Mouse (Mus musculus): Measurements from ENCODE around the gene Efcab7. TPM values are rescaled to one million over a fixed set of nuclear protein-coding genes. Genes with fewer than 3 reads are reported as not detected.

The Efcab7 gene
- total and polyA plus RNA-seq, 3 experiments = 10.6 to 57.0 (median 14.6) TPM

GRCm38 (mm10) chr4:99955396-99955795 lies 126.4 kb downstream of the Efcab7 start:
- no peak for TF ChIP-seq NELFE (IDR thresholded peaks at IDR 0.05; ENCODE audit: low read depth, low read length)
- TF ChIP-seq ZNF384 (IDR thresholded peaks at IDR 0.05; ENCODE audit: low read depth, low read length) = no peak
- no peak for TF ChIP-seq SMC3 (IDR thresholded peaks at IDR 0.05; ENCODE audit: low read depth, low read length)
- TF ChIP-seq MAX (IDR thresholded peaks at IDR 0.05; ENCODE audit: low read length) = no peak
- no peak for TF ChIP-seq NRF1 (IDR thresholded peaks at IDR 0.05; ENCODE audit: low read depth, low read length)
- TF ChIP-seq USF2 (conservative IDR thresholded peaks at IDR 0.05; ENCODE audit: low read depth, low read length) = no peak
- TF ChIP-seq ZKSCAN1 (IDR thresholded peaks at IDR 0.05; ENCODE audit: borderline replicate concordance, low read depth, low read length) = no peak
- no peak for TF ChIP-seq MXI1 (IDR thresholded peaks at IDR 0.05; ENCODE audit: low read depth, low read length)
- no peak for TF ChIP-seq CHD1 (IDR thresholded peaks at IDR 0.05; ENCODE audit: low read depth, low read length)
- TF ChIP-seq USF1 (IDR thresholded peaks at IDR 0.05; ENCODE audit: low read depth, low read length) = no peak
- no peak for TF ChIP-seq MEF2A (IDR thresholded peaks at IDR 0.05; ENCODE audit: borderline replicate concordance, low read depth, low read length)
- no peak for TF ChIP-seq ELF1 (IDR thresholded peaks at IDR 0.05; ENCODE audit: low read depth, low read length)
- no peak for TF ChIP-seq BHLHE40 (IDR thresholded peaks at IDR 0.05; ENCODE audit: low read depth, low read length)
- TF ChIP-seq MAZ (IDR thresholded peaks at IDR 0.05; ENCODE audit: low read depth, low read length) = no peak
- no peak for TF ChIP-seq CHD2 (IDR thresholded peaks at IDR 0.05; ENCODE audit: low read length)
- H3K4me3 ChIP-seq (replicated peaks in 1 of 3; ENCODE audit: low read depth in 2 of 3, low read length in 2 of 3, poor library complexity in 1 of 3) = no peak overlapping the region
- dilution Hi-C loops (cut with MboI; ENCODE audit: extremely low pct_ligation_motif_present, extremely low pct_unique_long_range_greater_than_20kb, low sequenced_read_pairs) = no loop called here
- peaks cover 0 to 13% of the 10 kb centered on the region in 2 experiments for H3K36me3 ChIP-seq (replicated peaks in 1 of 2; ENCODE audit: control insufficient read depth in 1 of 2, insufficient read depth in 1 of 2, low read length in 1 of 2)
- peaks cover 0 to 23% of the 10 kb centered on the region in 2 experiments; a peak in 2 of 4 replicates for H3K4me1 ChIP-seq (ENCODE audit: control insufficient read depth in 1 of 2, insufficient read depth in 2 of 2)
- H3K27me3 ChIP-seq (replicated peaks) = no peaks in the 10 kb centered on the region
- H3K9ac ChIP-seq (ENCODE audit: insufficient read depth, low read depth) = no peak overlapping the region
- H3K9me3 ChIP-seq (replicated peaks; ENCODE audit: low read length) = no peaks in the 10 kb centered on the region
- H3K4me2 ChIP-seq (ENCODE audit: insufficient read depth, low read depth, poor library complexity, severe bottlenecking) = no peak overlapping the region
- DNase-seq (ENCODE audit: extremely low read depth) = no peak
- no peak overlapping the region for H3K27ac ChIP-seq (ENCODE audit: insufficient read depth, low read depth)
- in situ Hi-C loops (cut with MboI; ENCODE audit: low pct_ligation_motif_present, low pct_unique_long_range_greater_than_20kb, low sequenced_read_pairs) = no loop called here
- H3K79me2 ChIP-seq (replicated peaks; ENCODE audit: control insufficient read depth, extremely low read depth, insufficient read depth, poor library complexity, severe bottlenecking) = no peaks in the 10 kb centered on the region

DNA sequence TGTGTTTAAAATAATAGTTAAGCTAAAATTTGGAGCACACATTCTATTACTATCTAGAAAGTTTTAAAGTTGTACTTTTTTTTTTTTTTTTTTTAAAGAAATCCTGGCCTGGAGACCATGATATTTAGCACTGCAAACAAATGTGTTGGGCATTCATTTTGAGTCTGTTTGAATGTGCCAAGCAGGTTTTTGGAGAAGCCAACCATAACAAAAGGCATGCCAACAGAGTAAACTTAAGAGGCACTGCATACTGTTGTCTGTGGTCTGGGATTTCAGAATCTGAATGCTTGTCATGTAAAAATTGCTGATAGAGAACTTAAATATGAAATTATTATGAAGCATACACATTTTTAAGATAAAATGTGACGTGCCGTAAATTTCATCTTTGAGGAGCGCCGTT lies 128.2 kb downstream of the Efcab7 start:
- peaks cover 0 to 17% of the 10 kb centered on the region in 2 experiments for H3K36me3 ChIP-seq (replicated peaks in 1 of 2; ENCODE audit: control insufficient read depth in 1 of 2, insufficient read depth in 1 of 2, low read length in 1 of 2)
- no peak overlapping the region for H3K4me3 ChIP-seq (replicated peaks in 1 of 3; ENCODE audit: low read depth in 2 of 3, low read length in 2 of 3, poor library complexity in 1 of 3)
- no peak for DNase-seq (ENCODE audit: extremely low read depth)
- H3K27me3 ChIP-seq (replicated peaks) = no peaks in the 10 kb centered on the region
- H3K27ac ChIP-seq (ENCODE audit: insufficient read depth, low read depth) = no peak overlapping the region
- H3K4me2 ChIP-seq (ENCODE audit: insufficient read depth, low read depth, poor library complexity, severe bottlenecking) = no peak overlapping the region
- no peaks in the 10 kb centered on the region for H3K79me2 ChIP-seq (replicated peaks; ENCODE audit: control insufficient read depth, extremely low read depth, insufficient read depth, poor library complexity, severe bottlenecking)
- H3K9ac ChIP-seq (ENCODE audit: insufficient read depth, low read depth) = no peak overlapping the region
- dilution Hi-C loops (cut with MboI; ENCODE audit: extremely low pct_ligation_motif_present, extremely low pct_unique_long_range_greater_than_20kb, low sequenced_read_pairs) (no loop called here), in situ Hi-C loops (cut with MboI; ENCODE audit: low pct_ligation_motif_present, low pct_unique_long_range_greater_than_20kb, low sequenced_read_pairs) (no loop called here)
- H3K4me1 ChIP-seq (ENCODE audit: control insufficient read depth in 1 of 2, insufficient read depth in 2 of 2) = peaks cover 0 to 23% of the 10 kb centered on the region in 2 experiments; a peak in 2 of 4 replicates
- TF ChIP-seq E2F4 (IDR thresholded peaks at IDR 0.05; ENCODE audit: insufficient replicate concordance, low read depth, low read length) (no peak), BHLHE40 (IDR thresholded peaks at IDR 0.05; ENCODE audit: low read depth, low read length) (no peak), CHD2 (IDR thresholded peaks at IDR 0.05; ENCODE audit: low read length) (no peak), MAX (IDR thresholded peaks at IDR 0.05; ENCODE audit: low read length) (no peak), ZNF384 (IDR thresholded peaks at IDR 0.05; ENCODE audit: low read depth, low read length) (no peak), TCF12 (IDR thresholded peaks at IDR 0.05; ENCODE audit: low read depth, low read length) (no peak), CTCF (conservative IDR thresholded peaks at IDR 0.05 in 1 of 2, IDR thresholded peaks at IDR 0.05 in 1 of 2; ENCODE audit: low read depth in 2 of 2, low read length in 2 of 2) (no peak), ZKSCAN1 (IDR thresholded peaks at IDR 0.05; ENCODE audit: borderline replicate concordance, low read depth, low read length) (no peak), USF1 (IDR thresholded peaks at IDR 0.05; ENCODE audit: low read depth, low read length) (no peak), CHD1 (IDR thresholded peaks at IDR 0.05; ENCODE audit: low read depth, low read length) (no peak), SIN3A (IDR thresholded peaks at IDR 0.05; ENCODE audit: low read length) (no peak), JUN (IDR thresholded peaks at IDR 0.05; ENCODE audit: insufficient read depth, low read depth, low read length) (no peak), NRF1 (IDR thresholded peaks at IDR 0.05; ENCODE audit: low read depth, low read length) (no peak), JUND (conservative IDR thresholded peaks at IDR 0.05; ENCODE audit: low read depth, low read length) (no peak), MEF2A (IDR thresholded peaks at IDR 0.05; ENCODE audit: borderline replicate concordance, low read depth, low read length) (no peak), RCOR1 (conservative IDR thresholded peaks at IDR 0.05; ENCODE audit: low read depth, low read length) (no peak), USF2 (conservative IDR thresholded peaks at IDR 0.05; ENCODE audit: low read depth, low read length) (no peak), SMC3 (IDR thresholded peaks at IDR 0.05; ENCODE audit: low read depth, low read length) (no peak), ETS1 (conservative IDR thresholded peaks at IDR 0.05; ENCODE audit: low read depth, low read length) (no peak), ZMIZ1 (IDR thresholded peaks at IDR 0.05; ENCODE audit: low read depth, low read length) (no peak)
- H3K9me3 ChIP-seq (replicated peaks; ENCODE audit: low read length) = no peaks in the 10 kb centered on the region

Data from CH12.LX (cell line).